Mouse (Mus musculus) ovary, postnatal 10 days (tissue): ENCODE measurements around the gene Pdzk1.

Source experiments
- DNase-seq: peaks from one replicate; pipeline ENCODE4 v3.0.0; 2022; ENCODE audit warnings: low spot score

Pdzk1 gene

GRCm38 (mm10) chr3:96836414-96836813 lies 7.3 kb downstream of the Pdzk1 start:
- no peak for DNase-seq

DNA sequence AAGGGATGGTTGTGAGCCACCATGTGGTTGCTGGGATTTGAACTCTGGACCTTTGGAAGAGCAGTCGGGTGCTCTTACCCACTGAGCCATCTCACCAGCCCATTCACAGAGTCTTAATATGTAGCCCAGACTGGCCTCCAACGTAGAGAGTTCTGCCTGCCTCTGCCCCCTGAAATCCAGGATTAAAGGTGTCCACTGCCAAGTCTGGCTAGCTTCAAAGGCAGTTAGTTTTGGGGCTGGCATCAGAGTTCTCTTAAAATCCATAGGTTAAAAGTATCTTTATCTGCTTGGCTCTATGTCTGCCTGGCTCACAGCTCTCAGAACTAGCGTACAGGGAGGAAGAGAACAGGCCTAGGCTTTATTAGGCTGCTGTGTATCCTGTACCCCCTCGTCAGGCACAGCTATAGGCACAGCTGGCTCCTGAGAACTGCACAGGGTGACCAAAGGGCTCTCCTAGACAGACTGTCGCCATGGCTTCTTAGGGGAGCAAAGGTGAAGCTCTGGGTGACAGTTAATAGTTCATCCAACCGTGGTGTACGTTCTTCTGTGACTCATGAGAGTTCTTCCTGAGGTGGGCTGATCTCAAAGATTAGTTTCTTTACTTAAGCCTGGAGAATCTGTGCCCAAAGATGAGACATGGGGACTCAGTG lies 10.0 kb downstream of the Pdzk1 start:
- no peak for DNase-seq

GRCm38 (mm10) chr3:96845191-96845590 lies 16.1 kb downstream of the Pdzk1 start:
- DNase-seq: no peak

- DNase-seq: no peak
Measured at GRCm38 (mm10) chr3:96845806-96846205, 16.7 kb downstream of the Pdzk1 start.

DNA sequence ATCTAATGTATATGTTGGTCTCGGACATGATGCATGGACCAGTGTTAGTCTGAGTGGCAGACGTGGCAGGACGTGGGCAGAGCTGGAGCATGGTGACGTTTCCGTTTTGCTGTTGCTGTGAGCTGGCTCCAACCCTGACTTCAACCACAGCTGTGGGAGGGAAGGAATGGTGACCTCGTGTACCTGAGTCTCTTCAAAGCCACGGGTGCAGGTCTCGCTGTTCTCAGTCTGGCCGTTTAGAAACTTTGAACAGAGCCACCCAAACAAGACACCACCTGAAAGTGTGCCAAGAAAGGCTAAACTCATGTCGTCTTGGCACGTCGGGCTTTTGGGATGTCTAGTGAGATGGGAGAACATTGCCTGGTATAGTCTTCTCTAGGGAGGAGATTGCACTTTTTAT lies 17.9 kb downstream of the Pdzk1 start:
- no peak for DNase-seq

DNA sequence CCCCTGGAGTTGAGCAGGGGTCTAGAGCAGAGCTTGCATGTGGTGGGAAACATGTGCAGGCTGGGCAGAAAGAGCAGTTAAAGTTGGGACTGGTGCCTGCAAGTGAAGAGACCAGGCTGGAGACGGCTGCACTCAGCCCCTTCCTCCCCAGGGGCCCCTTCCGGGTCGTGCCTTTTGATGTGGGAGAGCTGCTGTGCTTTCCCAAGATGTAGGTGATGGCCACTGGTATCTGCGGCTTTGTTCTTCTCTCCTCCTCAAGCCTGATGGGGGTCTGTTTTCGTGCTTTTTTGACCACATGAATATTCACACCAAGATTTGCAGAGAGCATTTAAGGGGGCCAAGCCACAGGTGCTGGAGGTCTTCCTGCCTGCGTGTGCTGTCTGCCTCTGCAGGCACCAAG lies 18.6 kb downstream of the Pdzk1 start:
- DNase-seq: no peak

- DNase-seq: no peak
Measured at GRCm38 (mm10) chr3:96848470-96848869, 19.4 kb downstream of the Pdzk1 start.

- DNase-seq: no peak
Measured at GRCm38 (mm10) chr3:96849168-96849727, 20.2 kb downstream of the Pdzk1 start.

DNA sequence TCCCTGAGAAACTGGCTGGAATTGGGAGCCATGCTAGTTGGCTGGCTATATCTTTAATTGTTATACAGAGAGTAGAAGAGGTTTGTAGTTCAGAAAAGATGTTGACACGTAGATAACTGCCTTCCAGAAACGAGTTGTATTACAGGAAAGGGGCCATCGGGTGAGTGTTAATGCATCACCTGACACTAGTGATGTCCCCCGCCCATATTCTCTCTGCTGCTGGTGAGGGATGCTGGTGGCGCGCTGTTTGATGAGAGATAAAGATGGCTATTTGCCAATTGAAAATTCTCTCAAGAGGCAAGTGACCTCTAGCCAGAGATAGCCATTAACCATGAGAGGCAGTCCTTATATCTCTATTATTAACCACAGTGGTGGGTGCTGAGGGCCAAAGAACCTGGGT lies 23.5 kb downstream of the Pdzk1 start:
- no peak for DNase-seq

GRCm38 (mm10) chr3:96854376-96854775 lies 25.3 kb downstream of the Pdzk1 start:
- no peak for DNase-seq

GRCm38 (mm10) chr3:96855833-96856232 lies 26.7 kb downstream of the Pdzk1 start:
- no peak for DNase-seq

DNA sequence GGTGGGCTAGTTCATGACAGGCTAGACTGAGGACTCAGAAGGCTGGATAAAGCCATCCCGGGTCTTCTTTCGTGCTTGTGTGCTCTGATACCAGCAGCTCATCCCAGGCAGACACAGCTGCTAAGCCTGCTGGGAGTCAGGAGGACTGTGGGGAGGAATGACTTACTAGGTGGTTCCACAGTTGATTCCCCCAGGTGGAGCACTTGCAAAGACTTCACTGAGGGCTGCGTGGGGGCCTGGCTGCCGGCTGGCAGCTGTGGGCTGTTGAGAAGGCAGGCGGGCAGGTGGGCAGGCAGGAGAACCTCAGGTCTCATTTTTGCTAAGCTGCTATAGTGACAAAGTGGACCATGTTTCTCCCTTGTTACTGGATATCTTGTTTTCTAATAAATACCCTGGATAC lies 31.4 kb downstream of the Pdzk1 start:
- DNase-seq: no peak

- DNase-seq: no peak
Measured at GRCm38 (mm10) chr3:96867863-96868262, 38.8 kb downstream of the Pdzk1 start.

GRCm38 (mm10) chr3:96868566-96868965 lies 39.5 kb downstream of the Pdzk1 start:
- DNase-seq: no peak

GRCm38 (mm10) chr3:96869091-96869490 lies 40.0 kb downstream of the Pdzk1 start:
- DNase-seq: no peak

- no peak for DNase-seq
Measured at GRCm38 (mm10) chr3:96870270-96870669, 41.2 kb downstream of the Pdzk1 start.

DNA sequence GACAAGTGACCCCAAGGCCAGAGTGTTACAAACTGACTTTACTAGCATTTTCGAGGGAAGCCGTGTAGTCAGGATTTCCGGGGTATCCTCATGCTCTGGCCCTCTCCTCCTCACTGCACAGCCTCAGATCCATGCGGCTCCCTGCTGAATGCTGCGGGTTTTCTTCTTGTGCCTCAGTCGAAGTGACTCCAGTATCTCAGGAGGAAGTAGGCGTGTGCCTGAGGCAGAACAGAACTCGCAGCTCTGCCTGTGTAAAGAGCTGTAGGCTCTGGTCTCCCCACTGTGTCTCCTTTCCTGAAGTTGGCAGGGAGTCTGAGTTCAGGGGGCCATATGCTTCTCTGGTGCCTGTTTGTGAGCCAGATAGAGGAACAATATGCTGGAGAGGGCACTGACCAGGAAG lies 42.0 kb downstream of the Pdzk1 start:
- DNase-seq: no peak

DNA sequence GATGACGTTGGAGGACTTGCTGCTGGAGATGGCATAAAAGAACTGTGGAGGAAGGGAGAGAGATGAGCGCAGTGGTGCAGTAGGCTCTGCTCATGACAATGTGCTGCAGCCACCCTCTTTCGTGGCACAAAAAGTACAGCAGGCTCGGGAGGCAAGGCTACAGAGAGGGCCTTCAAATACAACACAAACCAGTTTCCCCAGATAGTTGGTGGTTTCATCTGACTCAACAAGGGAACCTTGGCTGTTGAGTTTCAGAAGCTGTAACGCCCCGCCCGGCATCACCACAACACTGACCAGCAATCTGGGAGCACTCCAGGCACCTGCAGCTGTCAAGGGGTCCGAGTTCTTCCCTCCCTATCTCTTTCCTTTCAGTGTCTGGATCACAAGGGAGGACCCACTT lies 43.4 kb downstream of the Pdzk1 start:
- DNase-seq: no peak

DNA sequence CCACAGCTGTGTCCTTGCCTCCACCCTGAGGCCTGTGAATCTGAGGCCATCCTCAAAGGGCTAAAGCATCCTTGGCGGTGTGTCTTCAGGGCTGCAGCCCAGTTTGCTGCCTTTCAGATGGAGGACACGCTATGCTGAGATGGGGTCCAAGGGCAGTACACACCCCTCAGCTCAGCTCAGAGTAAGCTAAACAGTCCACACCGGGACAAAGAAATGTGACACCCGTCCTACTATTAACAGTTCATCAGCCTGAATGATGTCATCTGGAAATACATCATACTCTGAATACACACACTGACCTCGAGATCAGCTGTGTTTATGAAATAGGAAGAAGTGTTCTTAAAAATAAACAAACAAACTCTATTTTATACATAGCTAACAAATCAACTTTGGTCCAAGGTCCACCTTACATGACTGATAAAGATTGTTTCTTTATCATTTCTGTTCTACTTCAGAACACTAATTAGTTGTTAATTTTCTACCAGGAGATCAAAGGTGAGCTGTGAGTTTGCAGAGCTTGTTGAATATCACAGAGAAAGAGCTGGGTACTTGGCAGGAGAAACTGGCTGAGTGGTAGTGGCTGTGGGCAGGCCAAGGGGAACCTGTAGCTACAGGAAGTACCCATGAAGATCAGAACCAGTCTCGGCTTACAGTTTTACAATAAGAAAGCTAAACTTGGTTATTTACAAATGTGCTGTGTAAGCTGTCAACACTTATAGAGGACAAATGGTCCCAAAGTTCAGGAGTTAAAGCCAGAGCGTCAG lies 45.9 kb downstream of the Pdzk1 start:
- no peak for DNase-seq

DNA sequence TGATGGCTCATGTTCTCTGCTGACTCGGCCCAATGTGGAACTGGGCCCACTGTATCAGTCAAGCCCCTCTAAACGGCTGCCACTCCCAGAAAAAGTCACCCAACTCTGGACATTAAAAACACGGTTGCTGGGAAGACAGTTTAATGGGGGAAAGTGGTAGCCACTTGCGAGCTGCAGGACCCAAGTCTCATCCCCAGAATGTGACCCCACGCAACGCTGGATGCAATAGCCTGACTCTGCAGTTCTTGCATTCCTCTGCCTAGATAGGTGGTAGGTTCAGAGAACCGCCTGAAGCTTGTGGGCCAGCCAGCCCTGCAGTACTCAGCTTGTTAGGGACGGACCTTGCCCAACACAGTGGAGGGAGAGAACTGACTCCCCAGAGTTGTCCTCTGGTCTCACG lies 50.5 kb downstream of the Pdzk1 start:
- DNase-seq: no peak

- DNase-seq: no peak
Measured at GRCm38 (mm10) chr3:96880385-96880784, 51.3 kb downstream of the Pdzk1 start.

DNA sequence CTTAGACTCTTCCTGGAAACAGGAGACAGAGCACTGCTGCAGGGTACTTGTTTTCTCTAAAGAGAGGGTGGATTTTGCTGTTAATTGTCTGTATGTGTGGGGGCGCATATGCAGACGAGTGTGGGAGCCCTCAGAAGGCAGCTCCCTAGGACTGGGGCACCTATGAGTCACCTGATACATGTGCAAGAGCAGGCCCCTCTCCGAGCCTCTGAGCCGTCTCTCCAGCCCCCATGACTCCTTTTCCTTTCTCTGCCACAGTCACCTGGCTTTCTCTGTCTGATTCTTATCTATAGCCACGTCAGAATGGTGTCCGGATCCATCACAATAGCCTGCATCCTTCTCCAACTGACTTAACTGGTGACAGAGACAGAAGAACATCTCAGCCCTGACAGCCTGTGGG lies 52.5 kb downstream of the Pdzk1 start:
- DNase-seq: no peak

DNA sequence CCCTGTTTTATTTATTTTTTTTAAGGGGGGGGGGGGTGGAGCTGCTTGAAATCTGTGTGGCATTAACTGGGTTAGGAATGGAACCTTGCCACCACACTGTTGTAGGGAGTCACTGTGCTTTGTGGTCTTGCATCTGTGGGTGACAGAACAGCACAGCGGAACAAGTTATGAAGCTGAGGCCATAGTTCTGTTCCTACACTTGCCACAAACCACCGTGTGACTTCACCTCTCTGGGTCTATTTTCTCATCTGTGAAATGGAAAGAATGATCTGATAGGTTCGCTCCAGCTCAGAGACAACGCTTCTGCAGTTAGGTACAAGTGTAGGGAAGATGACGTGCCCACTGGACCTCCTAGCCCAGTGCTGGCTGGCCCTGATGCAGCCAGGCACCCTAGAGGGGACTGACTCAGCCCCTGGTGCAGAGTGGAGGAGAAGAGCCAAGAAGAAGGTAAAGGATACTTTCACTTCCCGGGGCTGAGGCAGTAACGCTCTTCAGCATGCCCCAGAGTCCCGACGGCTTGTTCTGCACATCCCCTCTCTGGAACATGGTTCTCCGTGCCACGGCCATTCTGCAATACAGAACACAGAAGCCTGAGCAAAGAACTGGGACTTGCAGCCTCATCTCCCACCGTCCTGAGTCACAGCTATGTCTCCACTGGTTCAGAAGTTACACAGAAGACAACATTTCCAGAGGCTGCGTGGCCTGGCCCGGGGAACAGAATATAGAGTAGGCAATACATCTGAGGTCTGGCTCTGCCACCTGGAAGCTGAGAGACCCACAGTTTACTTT lies 53.2 kb downstream of the Pdzk1 start:
- DNase-seq: no peak
